Mouse (Mus musculus) E14TG2a.4 (cell line): ENCODE data around the gene Hsd17b13.
"Not testable (repeated sequence)": the region's sequence is repeated elsewhere in the genome, so short reads cannot be mapped to it uniquely, and the experiment has no call there.

Source experiments
- H3K27me3 ChIP-seq: 2 replicates; pipeline ENCODE4 v1.6.1; 2014; ENCODE audit warnings: low read length, control low read depth; ENCODE audit not compliant: insufficient read depth
- H3K36me3 ChIP-seq: 2 replicates; pipeline ENCODE4 v1.6.1; 2014; ENCODE audit warnings: low read length, control low read depth; ENCODE audit not compliant: insufficient read depth
- H3K4me1 ChIP-seq: replicated peaks from 2 replicates; pipeline ENCODE4 v1.6.1; 2014; ENCODE audit warnings: low read depth, low read length, control low read depth
- H3K4me3 ChIP-seq: replicated peaks from 2 replicates; pipeline ENCODE4 v1.5.1; 2014; ENCODE audit warnings: mild to moderate bottlenecking, low read length
- H3K9me3 ChIP-seq: 2 replicates; pipeline ENCODE4 v1.6.1; 2014; ENCODE audit warnings: low read length, control low read depth
- CTCF ChIP-seq: conservative IDR thresholded peaks from 2 replicates; pipeline ENCODE4 v1.5.1; 2014; ENCODE audit warnings: low read length
- NANOG ChIP-seq: IDR thresholded peaks from 2 replicates; pipeline ENCODE4 v1.6.1; 2014; ENCODE audit warnings: borderline replicate concordance, low read length, mixed read lengths
- POU5F1 ChIP-seq: IDR thresholded peaks from 2 replicates; pipeline ENCODE4 v1.6.1; 2014; ENCODE audit warnings: low read length, borderline replicate concordance

Gene Hsd17b13

GRCm38 (mm10) chr5:103972379-103972778 is 4.8 kb downstream of the Hsd17b13 start:
- TF ChIP-seq POU5F1, result no peak
- TF ChIP-seq CTCF, result no peak
- no peak for TF ChIP-seq NANOG
- H3K9me3 ChIP-seq, result no peaks in the 10 kb centered on the region
- H3K4me3 ChIP-seq, result no peak overlapping the region
- 0 out of 2 replicates have a peak, but pooled peaks cover 3% of the 10 kb centered on the region for H3K4me1 ChIP-seq
- no peaks in the 10 kb centered on the region for H3K27me3 ChIP-seq
- H3K36me3 ChIP-seq, result no peaks in the 10 kb centered on the region

GRCm38 (mm10) chr5:103971051-103971450 is 6.2 kb downstream of the Hsd17b13 start:
- H3K9me3 ChIP-seq, result no peaks in the 10 kb centered on the region
- H3K4me3 ChIP-seq, result no peak overlapping the region
- 0 out of 2 replicates have a peak, but pooled peaks cover 3% of the 10 kb centered on the region for H3K4me1 ChIP-seq
- H3K36me3 ChIP-seq, result no peaks in the 10 kb centered on the region
- no peaks in the 10 kb centered on the region for H3K27me3 ChIP-seq
- no peak for TF ChIP-seq CTCF
- no peak for TF ChIP-seq POU5F1
- no peak for TF ChIP-seq NANOG

GRCm38 (mm10) chr5:103962935-103963429 is 14.2 kb downstream of the Hsd17b13 start:
- Histone ChIP-seq H3K4me1 (no peaks in the 10 kb centered on the region), H3K27me3 (no peaks in the 10 kb centered on the region; the same call in 1 of the 2 replicates), H3K9me3 (no peaks in the 10 kb centered on the region), H3K36me3 (no peaks in the 10 kb centered on the region), H3K4me3 (no peak overlapping the region)
- TF ChIP-seq POU5F1 (no peak), CTCF (no peak)

GRCm38 (mm10) chr5:103954638-103955037 is 22.6 kb downstream of the Hsd17b13 start:
- H3K9me3 ChIP-seq, result peaks cover 36% of the 10 kb centered on the region
- H3K27me3 ChIP-seq, result no peaks in the 10 kb centered on the region
- H3K36me3 ChIP-seq, result no peaks in the 10 kb centered on the region
- H3K4me3 ChIP-seq, result no peak overlapping the region
- no peak for TF ChIP-seq CTCF
- no peak for TF ChIP-seq POU5F1
- no peak for TF ChIP-seq NANOG
- H3K4me1 ChIP-seq, result no peaks in the 10 kb centered on the region

GRCm38 (mm10) chr5:103953135-103954083 is 23.8 kb downstream of the Hsd17b13 start:
- Histone ChIP-seq H3K36me3 (no peaks in the 10 kb centered on the region), H3K4me3 (no peak overlapping the region), H3K27me3 (no peaks in the 10 kb centered on the region), H3K4me1 (no peaks in the 10 kb centered on the region), H3K9me3 (peaks cover 46% of the 10 kb centered on the region)
- TF ChIP-seq POU5F1 (no peak), CTCF (no peak), NANOG (no peak)

- not testable (repeated sequence) for H3K4me3 ChIP-seq, H3K4me1 ChIP-seq, H3K36me3 ChIP-seq, H3K27me3 ChIP-seq
- peaks cover 76% of the 10 kb centered on the region for H3K9me3 ChIP-seq
Measured at GRCm38 (mm10) chr5:103950138-103950537, 27.1 kb downstream of the Hsd17b13 start.

- Histone ChIP-seq H3K4me1 (no peaks in the 10 kb centered on the region), H3K4me3 (no peak overlapping the region), H3K9me3 (peaks cover 43% of the 10 kb centered on the region), H3K27me3 (no peaks in the 10 kb centered on the region), H3K36me3 (no peaks in the 10 kb centered on the region)
- TF ChIP-seq POU5F1 (no peak), NANOG (no peak)
Measured at GRCm38 (mm10) chr5:103943183-103943582, 34.0 kb downstream of the Hsd17b13 start.

- Histone ChIP-seq H3K36me3 (no peaks in the 10 kb centered on the region), H3K27me3 (no peaks in the 10 kb centered on the region), H3K4me3 (no peak overlapping the region), H3K4me1 (no peaks in the 10 kb centered on the region), H3K9me3 (peaks cover 45% of the 10 kb centered on the region)
- no peak for TF ChIP-seq POU5F1
- TF ChIP-seq CTCF, result no peak
- no peak for TF ChIP-seq NANOG
Measured at GRCm38 (mm10) chr5:103939856-103940255, 37.4 kb downstream of the Hsd17b13 start.

- Histone ChIP-seq H3K36me3 (no peaks in the 10 kb centered on the region), H3K27me3 (no peaks in the 10 kb centered on the region), H3K9me3 (peaks cover 45% of the 10 kb centered on the region), H3K4me1 (no peaks in the 10 kb centered on the region), H3K4me3 (no peak overlapping the region)
- TF ChIP-seq POU5F1 (no peak), CTCF (no peak), NANOG (no peak)
Measured at GRCm38 (mm10) chr5:103939350-103939652, 37.9 kb downstream of the Hsd17b13 start.
